In genomic region chr15:78450419-78450768, GRCm38 (mm10) we compare ENCODE assay signal across 9 mouse cellular contexts. TPM values are rescaled to one million over a fixed set of nuclear protein-coding genes. Genes with fewer than 3 reads are reported as not detected.
DNase-seq lines count a peak whose midpoint lies in the region; ATAC-seq and TF ChIP-seq lines count a peak whose summit lies in the region.
"Had no signal": no experiment of that assay in that cellular context is flagged by ENCODE, and none has a peak within 500 bp of the region (broad histone marks: within the 10 kb centered on the region; RNA-seq: fewer than 3 reads in every experiment).

No protein-coding gene starts in this region.

- no peak for TF ChIP-seq CTCF in gastrocnemius, adult 2 months (IDR thresholded peaks at IDR 0.05)
- TF ChIP-seq CTCF in liver, adult 2 months (IDR thresholded peaks at IDR 0.05; ENCODE audit: low read depth, low read length): no peak

- DNase-seq in gastrocnemius, adult 2 months: no peak
- DNase-seq in gastrocnemius, postnatal 14 days: no peak
- DNase-seq in liver, adult 2 months (ENCODE audit: extremely low read depth, low read depth, low spot score): no peak
- no peak for DNase-seq in liver
- peak; percentile 25 for DNase-seq in c-Kit-positive CD71-positive TER-119-positive erythroid progenitor cells, embryonic 14.5 days (ENCODE audit: low spot score)
- DNase-seq in adrenal gland, postnatal 25 days: no peak
- DNase-seq in left cerebral cortex, adult 8-10 months (ENCODE audit: low spot score in 2 of 2): no peak

- peak overlapping the region; percentile 36; the same call in 1 of the 2 replicates for H3K9ac ChIP-seq in liver, adult 2 months (ENCODE audit: low read depth, low read length)
- H3K9ac ChIP-seq: neural tube, embryonic 12.5 days had no signal

- no peaks in the 10 kb centered on the region for H3K79me2 ChIP-seq in liver, adult 2 months (ENCODE audit: control insufficient read depth, insufficient read depth, low read length)

- 84% methylated on average over 6 of the region's 6 CpGs for WGBS in liver, adult 2 months

- peaks cover 31% of the 10 kb centered on the region for H3K4me1 ChIP-seq in liver, adult 2 months (ENCODE audit: control insufficient read depth, insufficient read depth, low read length)

- H3K4me3 ChIP-seq in gastrocnemius, adult 2 months: no peak overlapping the region
- no peak overlapping the region for H3K4me3 ChIP-seq in liver, adult 2 months (ENCODE audit: insufficient read depth, low read depth, low read length)
- H3K4me3 ChIP-seq: neural tube, embryonic 12.5 days had no signal

- H3K27ac ChIP-seq in gastrocnemius, adult 2 months: peak overlapping the region; percentile 59
- H3K27ac ChIP-seq in liver, adult 2 months (replicated peaks; ENCODE audit: insufficient read depth, low read depth, low read length): peak overlapping the region; percentile 53

- H3K36me3 ChIP-seq in liver, adult 2 months (ENCODE audit: control insufficient read depth, insufficient read depth, low read length): peaks cover 13% of the 10 kb centered on the region; the same call in 1 of the 2 replicates
- H3K36me3 ChIP-seq: neural tube, embryonic 12.5 days had no signal

- TF ChIP-seq POLR2A in liver, adult 2 months (IDR thresholded peaks at IDR 0.05; ENCODE audit: extremely low read depth, insufficient read depth, low read length): no peak

- intact Hi-C loops in gastrocnemius, adult 2 months (cut with DNase I): no loop called here
- intact Hi-C loops in gastrocnemius, postnatal 14 days (cut with DNase I; ENCODE audit: low total_unique reads): no loop called here

- no peaks in the 10 kb centered on the region for H3K27me3 ChIP-seq in liver, adult 2 months (ENCODE audit: control insufficient read depth, insufficient read depth, low read length)
- H3K27me3 ChIP-seq: neural tube, embryonic 12.5 days had no signal

- ATAC-seq in monocyte, adult 5-6 weeks (replicated peaks; ENCODE audit: insufficient number of reproducible peaks, low FRiP score, low TSS enrichment, poor library complexity, severe bottlenecking): 0 out of 2 replicates have a peak, but pooled peaks have one; percentile 1

RNA-seq across cellular contexts. Expression of gene Tmprss6, which starts 18.0 kb away (rescaled TPM):
- total RNA-seq in gastrocnemius, adult 2 months (2021): not detected
- not detected for total RNA-seq in gastrocnemius, postnatal 14 days (2021)
- total RNA-seq in liver, adult 2 months (2014; rRNA removed): 188 and 242 TPM in 2 replicates
- polyA plus RNA-seq in liver, adult 2 months (2012; rRNA removed): 514 and 542 TPM in 2 replicates
- 0.58 TPM in 1 of 3 replicates, not detected in the others for total RNA-seq in monocyte, adult 5-6 weeks (2017)
- 1.9 and 4.9 TPM in 2 replicates for total RNA-seq in adrenal gland, postnatal 25 days (2021)
- 1 to 10 TPM; 1.1 to 1.7 (median 1.2) TPM for total RNA-seq in left cerebral cortex, adult 8-10 months (2022)

RNA-seq across cellular contexts. Expression of gene Kctd17, which starts 22.0 kb away (rescaled TPM):
- 10 to 100 TPM in 1 of 2 experiments, 1 to 10 TPM in 1; 8.9 to 17.2 TPM for total RNA-seq in gastrocnemius, adult 2 months (2021)
- total RNA-seq in gastrocnemius, postnatal 14 days (2021): 10 to 100 TPM; 34.6 to 41.4 TPM
- 1.2 and 2.6 TPM in 2 replicates for total RNA-seq in liver, adult 2 months (2014; rRNA removed)
- 8.6 and 10.4 TPM in 2 replicates for polyA plus RNA-seq in liver, adult 2 months (2012; rRNA removed)
- 4.6 to 6.1 TPM (median 5.0 TPM) in 3 replicates for total RNA-seq in monocyte, adult 5-6 weeks (2017)
- 73.5 and 84.3 TPM in 2 replicates for total RNA-seq in adrenal gland, postnatal 25 days (2021)
- total RNA-seq in left cerebral cortex, adult 8-10 months (2022): 100 to 1,000 TPM; 299 to 358 (median 333) TPM

RNA-seq across cellular contexts. Expression of gene Mpst, which starts 44.2 kb away (rescaled TPM):
- 10 to 100 TPM; 61.9 to 66.9 TPM for total RNA-seq in gastrocnemius, adult 2 months (2021)
- total RNA-seq in gastrocnemius, postnatal 14 days (2021): 10 to 100 TPM; 49.4 to 49.8 TPM
- 86.0 and 106 TPM in 2 replicates for total RNA-seq in liver, adult 2 months (2014; rRNA removed)
- 377 and 408 TPM in 2 replicates for polyA plus RNA-seq in liver, adult 2 months (2012; rRNA removed)
- 5.8 to 10.2 TPM (median 8.7 TPM) in 3 replicates for total RNA-seq in monocyte, adult 5-6 weeks (2017)
- total RNA-seq in adrenal gland, postnatal 25 days (2021): 56.9 and 61.7 TPM in 2 replicates
- 10 to 100 TPM; 31.4 to 38.1 (median 34.6) TPM for total RNA-seq in left cerebral cortex, adult 8-10 months (2022)

RNA-seq across cellular contexts. Expression of gene Il2rb, which starts 44.7 kb away (rescaled TPM):
- total RNA-seq in gastrocnemius, adult 2 months (2021): not detected
- not detected for total RNA-seq in gastrocnemius, postnatal 14 days (2021)
- total RNA-seq in liver, adult 2 months (2014; rRNA removed): 0.83 and 1.1 TPM in 2 replicates
- polyA plus RNA-seq in liver, adult 2 months (2012; rRNA removed): 2.4 and 4.0 TPM in 2 replicates
- 102 to 350 TPM (median 102 TPM) in 3 replicates for total RNA-seq in monocyte, adult 5-6 weeks (2017)
- 0.48 and 0.58 TPM in 2 replicates for total RNA-seq in adrenal gland, postnatal 25 days (2021)
- total RNA-seq in left cerebral cortex, adult 8-10 months (2022): under 1 TPM; 0.26 to 0.94 (median 0.42) TPM
- polyA plus RNA-seq: neural tube, embryonic 12.5 days had no signal

RNA-seq across cellular contexts. Expression of gene Tst, which starts 44.7 kb away (rescaled TPM):
- 10 to 100 TPM; 18.2 to 18.8 TPM for total RNA-seq in gastrocnemius, adult 2 months (2021)
- total RNA-seq in gastrocnemius, postnatal 14 days (2021): 10 to 100 TPM; 19.6 to 21.2 TPM
- 303 and 343 TPM in 2 replicates for total RNA-seq in liver, adult 2 months (2014; rRNA removed)
- polyA plus RNA-seq in liver, adult 2 months (2012; rRNA removed): 621 and 686 TPM in 2 replicates
- total RNA-seq in monocyte, adult 5-6 weeks (2017): 2.2 TPM in 1 of 3 replicates, not detected in the others
- 246 and 299 TPM in 2 replicates for total RNA-seq in adrenal gland, postnatal 25 days (2021)
- total RNA-seq in left cerebral cortex, adult 8-10 months (2022): 10 to 100 TPM; 33.6 to 37.8 (median 36.0) TPM

Comparison
In these comparisons a context has a peak if more than half of its experiments do, and no peak if none do; other contexts are left out.
1. RNA of gene Tmprss6, which starts 18.0 kb away (total RNA-seq): 188 to 242 TPM in liver, adult 2 months; 1.9 to 4.9 TPM in adrenal gland, postnatal 25 days, 1.1 to 1.7 TPM in left cerebral cortex, adult 8-10 months, not detected in gastrocnemius, postnatal 14 days, not detected in gastrocnemius, adult 2 months and 0.58 TPM in monocyte, adult 5-6 weeks; every median in the first group is over 10 times any median in the second.